Mouse (Mus musculus) ovary, adult 18-20 months (tissue): ENCODE measurements around the gene Plcxd2.

ENCODE experiments used
- DNase-seq: peaks from one replicate; pipeline ENCODE4 v3.0.0; 2022; ENCODE audit warnings: low spot score, mixed read lengths

Plcxd2 gene

GRCm38 (mm10) chr16:46010153-46010905 is at the start of gene Plcxd2:
Gene Plcxd2 (minus strand): TSS chr16:46010218.
- DNase-seq: peak; percentile 93

GRCm38 (mm10) chr16:46046906-46047305 is 36.9 kb upstream of the Plcxd2 start:
- no peak for DNase-seq

- no peak for DNase-seq
Measured at GRCm38 (mm10) chr16:46036261-46036660, 26.2 kb upstream of the Plcxd2 start.

DNA sequence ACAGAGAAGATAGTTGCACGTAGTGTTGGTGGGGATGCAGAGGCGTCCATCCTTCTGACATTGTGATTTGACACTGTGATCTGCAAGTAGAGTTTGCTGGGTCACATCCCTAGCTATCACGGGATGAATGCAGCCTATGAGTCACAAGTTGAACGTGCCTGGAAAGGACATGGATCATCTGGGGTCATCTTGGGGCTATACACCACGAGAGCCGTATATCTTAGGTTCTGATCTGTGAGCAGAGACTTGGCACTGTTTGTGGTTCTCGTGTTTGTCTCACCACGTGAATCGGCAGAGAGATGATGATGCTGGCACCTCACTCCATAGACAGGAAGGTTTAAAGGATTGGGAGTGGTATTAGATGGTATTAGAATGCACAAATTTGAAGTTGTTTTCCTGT is 23.9 kb upstream of the Plcxd2 start:
- no peak for DNase-seq

GRCm38 (mm10) chr16:46022958-46023491 is 13.0 kb upstream of the Plcxd2 start:
- DNase-seq: no peak

DNA sequence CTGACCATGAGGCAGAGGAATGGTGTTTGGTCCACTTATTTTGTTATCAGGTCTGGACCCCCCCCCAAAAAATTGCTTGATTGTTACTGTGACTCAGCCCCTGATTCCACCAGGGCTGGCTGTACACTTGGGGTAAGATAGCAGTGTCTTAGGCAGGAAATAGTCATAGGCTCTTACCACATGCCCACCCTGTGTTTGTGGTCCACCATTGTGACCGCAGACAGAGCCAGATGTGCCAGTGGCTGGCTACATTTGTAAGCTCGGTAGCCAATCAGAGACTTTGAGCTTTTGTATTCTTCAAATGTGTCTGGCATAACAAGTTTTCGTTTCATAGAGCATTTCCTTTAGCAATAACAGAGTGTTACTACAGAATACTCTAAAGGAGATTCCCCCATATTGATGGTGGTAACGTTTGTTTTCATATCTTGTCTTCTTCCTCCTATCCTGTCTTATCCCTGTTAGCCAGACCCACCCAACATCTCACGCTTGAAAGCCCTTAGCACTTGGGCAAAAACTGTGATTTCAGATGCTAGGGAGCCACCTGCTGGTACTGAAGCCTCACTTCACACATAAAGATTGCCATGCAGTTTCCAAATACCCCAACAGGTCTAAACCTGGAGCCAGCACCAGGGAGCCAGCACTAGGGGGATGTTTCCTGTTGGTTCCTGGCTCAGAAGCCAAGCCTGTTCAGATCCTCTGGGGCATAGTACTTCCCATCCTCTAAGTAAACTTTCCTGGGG is 12.3 kb upstream of the Plcxd2 start:
- peak; percentile 13 for DNase-seq

DNA sequence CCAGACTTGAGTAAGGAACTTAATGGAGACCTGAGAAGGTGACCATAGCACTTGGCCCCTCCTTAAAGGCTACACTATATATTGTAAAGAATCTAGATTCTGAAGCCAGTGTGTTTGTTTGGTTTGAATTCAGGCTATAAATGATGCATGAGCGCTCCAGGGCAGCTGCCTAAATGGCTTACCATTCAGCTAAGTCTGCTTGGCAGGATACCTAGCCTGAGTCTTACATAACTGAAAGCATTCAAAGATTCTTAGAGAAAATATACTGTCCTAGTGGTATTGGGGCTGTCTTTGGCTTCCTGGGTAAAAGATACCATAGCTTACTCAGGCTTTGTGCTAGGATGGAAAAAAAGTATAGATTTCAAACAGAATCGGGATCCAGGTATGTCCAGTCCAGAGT is 11.3 kb upstream of the Plcxd2 start:
- no peak for DNase-seq

DNA sequence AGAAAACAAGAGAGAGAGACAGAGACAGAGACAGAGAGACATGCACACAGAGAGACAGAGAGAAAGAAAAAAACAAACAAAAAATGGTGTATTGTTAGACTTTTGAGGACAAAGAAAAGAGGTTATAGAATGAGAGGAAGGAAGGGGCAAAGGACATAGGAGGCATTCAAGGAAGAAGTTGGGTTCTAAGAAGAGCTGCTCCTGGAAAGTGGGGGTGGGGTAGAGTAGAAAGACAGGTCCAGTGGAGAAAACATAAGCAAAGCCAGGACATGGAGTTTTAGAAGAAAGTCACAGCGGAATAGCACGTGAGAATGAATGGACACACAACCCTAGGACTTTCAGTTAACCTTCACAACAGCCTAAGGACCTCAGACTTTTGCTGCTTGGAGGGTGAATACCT is 10.4 kb upstream of the Plcxd2 start:
- no peak for DNase-seq

DNA sequence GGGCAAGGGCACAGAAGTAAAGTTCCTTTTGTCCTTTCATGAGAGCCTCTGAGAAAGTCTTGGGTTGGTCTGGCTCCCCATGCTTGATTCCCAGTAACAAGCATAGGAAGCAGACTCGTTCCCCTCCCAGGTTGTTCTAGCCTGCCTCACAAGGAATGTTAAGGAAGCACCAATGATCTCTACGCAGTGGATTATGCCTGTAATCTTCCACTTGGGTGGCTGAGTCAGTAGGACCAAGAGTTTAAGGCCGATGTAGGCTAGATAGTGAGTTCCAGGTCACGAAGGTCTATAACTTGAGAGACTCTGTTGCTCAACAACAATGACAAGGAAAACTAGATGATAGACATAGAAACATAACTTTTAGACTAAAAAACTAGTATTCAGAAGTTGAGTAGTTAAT is 9.8 kb upstream of the Plcxd2 start:
- DNase-seq: no peak

DNA sequence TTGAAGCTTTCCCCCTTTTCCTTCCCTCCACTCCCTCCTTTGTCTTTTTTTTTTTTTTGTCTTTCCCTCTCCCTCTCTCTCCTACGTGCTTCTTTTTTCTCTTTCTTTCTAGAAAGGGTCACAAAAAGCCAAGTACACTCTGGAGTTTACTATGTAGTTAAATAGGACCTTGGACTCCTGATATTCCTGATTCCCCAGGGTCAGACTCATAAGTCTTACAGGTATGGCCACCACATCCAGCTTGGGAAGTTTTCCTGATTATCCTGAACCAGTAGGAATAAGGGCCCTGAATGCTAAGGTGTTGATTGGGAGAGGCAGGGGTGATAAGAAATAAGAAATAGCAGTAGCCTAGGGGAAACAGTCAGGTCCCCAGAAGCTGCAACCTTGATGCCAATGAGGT is 9.3 kb upstream of the Plcxd2 start:
- DNase-seq: no peak

DNA sequence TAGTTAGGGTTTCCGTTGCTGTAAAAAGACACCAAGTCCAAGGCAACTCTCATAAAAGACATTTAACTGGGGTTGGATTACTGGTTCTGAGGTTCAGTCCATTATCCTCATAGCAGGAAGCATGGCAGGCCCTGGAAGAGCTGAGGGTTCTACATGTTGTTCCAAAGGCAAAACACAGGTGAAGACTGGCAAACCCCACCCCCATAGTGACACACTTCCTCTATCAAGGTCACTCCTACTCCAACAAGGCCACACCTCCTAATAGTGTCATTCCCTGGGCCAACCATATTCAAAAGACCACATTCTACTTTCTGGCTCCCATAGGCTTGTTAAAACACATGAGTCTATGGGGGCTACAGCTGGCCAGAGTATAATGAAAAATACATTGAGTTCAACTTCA is 1.7 kb upstream of the Plcxd2 start:
- DNase-seq: no peak

DNA sequence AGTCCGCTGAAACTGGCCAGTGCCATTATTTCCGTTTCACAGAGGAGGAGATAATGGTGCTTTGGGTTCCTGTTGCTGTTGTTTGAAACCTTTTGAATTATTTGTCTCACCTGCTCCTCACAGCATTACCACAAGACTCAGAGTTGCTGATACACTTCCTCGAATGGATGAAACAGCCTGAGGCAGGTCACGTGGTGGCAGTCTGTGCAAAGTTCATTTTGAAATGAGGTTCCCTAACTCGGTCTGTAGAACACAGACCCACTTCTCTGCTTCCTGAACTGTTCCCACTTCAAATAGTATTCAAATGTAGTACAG is 845 bp upstream of the Plcxd2 start:
- DNase-seq: no peak

GRCm38 (mm10) chr16:46009717-46010116 is 301 bp downstream of the Plcxd2 start:
- no peak for DNase-seq

DNA sequence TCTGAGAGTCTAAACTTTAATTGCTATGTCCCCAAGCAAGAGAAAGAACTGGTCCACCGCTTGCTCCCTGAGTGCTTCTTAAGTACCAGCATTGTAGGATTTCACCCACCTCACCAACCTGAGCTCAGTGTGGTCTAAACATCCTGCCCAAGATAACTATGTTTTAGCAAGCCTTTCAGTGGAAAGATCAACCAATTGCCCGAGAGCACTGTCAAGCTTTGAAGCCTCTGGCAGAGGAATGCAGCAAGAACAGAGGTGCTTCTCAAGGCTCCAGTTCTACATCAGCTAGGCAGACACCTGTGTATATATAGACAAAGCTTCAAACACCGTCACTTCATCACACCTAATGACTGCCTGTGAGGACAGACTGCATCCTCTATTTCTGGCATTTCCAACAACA is 1.3 kb downstream of the Plcxd2 start:
- no peak for DNase-seq

GRCm38 (mm10) chr16:46008036-46008605 is 1.9 kb downstream of the Plcxd2 start:
- no peak for DNase-seq

- no peak for DNase-seq
Measured at GRCm38 (mm10) chr16:46006261-46006660, 3.8 kb downstream of the Plcxd2 start.

DNA sequence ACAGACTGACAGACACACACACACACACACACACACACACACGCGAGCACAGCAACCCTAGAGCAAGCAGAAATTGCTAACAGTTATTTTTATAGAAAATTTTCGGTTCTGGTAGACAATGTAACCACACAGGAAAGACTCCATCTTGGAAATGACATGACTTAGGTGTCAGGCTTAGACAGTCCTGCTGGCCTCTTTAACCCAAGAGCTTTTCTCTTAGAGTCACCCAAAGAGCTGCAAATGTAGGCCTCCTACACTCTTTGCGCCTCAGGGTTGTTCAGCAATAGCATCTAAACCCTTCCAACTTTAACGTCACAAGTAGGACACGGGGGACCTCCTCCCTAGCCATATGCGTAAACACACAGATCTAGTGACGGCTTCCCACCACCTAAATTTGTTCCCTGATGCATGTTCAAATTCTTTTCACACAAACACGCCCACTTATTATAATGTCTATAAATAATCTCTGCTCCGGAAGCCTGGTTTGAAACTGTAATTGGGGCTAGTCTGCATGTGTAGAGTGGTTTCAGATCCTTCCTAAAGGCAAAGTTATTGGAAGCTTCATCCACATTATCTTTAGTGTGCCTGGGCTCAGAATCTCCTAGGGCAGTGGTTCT is 8.4 kb downstream of the Plcxd2 start:
- no peak for DNase-seq

GRCm38 (mm10) chr16:46000976-46001375 is 9.0 kb downstream of the Plcxd2 start:
- DNase-seq: no peak

DNA sequence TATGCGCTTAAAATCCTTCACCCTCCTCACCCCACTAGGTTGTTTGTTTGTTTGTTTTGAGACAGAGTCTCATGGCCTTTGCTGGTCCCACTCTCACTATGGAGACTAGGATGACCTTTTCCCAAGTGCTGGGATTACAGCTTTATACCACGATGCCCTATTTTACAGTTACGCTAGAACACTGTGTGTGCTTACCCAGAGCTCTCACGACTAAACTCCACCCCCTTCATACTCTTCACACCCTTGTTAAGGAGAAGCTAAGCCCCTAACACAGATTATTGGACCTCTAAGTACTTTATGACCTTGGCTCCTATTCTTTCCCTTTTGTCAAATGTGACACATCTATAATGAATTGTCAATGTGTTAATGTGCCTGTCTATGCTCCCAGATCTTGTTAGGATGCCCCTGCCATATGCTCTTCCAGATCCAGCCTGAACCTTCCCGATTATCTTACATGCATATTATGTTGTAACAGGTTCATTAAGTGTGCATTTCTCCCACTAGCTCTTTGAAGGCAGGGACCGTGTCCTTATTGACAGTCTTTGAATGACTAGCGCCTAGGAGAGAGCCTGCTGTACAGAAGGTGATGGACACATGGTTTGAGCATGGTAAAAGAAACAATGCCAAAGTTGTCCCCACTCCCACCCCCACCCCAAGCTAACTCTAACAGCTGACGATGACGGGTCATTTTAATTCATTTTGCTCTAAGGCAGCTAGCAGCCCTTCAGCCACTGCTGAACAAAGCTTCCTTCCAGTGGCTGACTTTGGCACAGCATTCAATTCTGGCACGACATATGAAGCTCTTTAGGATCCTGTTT is 10.4 kb downstream of the Plcxd2 start:
- DNase-seq: no peak

DNA sequence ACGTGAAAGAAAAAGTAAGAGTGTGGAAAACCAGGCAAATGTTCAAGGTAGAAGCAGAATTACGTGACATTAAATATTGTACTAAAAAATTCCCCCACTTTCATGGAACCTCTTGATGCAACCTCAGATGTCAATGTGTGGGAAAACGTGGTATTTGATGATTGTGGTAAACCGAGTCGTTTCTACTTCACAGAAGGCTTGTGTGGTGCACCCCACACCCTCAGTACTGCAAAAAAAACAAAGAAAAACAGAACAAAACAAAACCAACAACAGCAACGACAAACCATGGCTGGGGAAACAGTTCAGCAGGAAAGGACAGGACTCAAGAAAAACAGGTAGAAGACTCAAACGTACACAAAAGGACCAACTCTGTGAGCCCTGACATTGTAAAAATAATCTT is 11.8 kb downstream of the Plcxd2 start:
- no peak for DNase-seq

GRCm38 (mm10) chr16:45990901-45991676 is 18.9 kb downstream of the Plcxd2 start:
- no peak for DNase-seq
